Mouse (Mus musculus): Measurements from ENCODE around the gene Ccdc85a.
"Not testable (repeated sequence)": the region's sequence is repeated elsewhere in the genome, so short reads cannot be mapped to it uniquely, and the experiment has no call there.

DNA sequence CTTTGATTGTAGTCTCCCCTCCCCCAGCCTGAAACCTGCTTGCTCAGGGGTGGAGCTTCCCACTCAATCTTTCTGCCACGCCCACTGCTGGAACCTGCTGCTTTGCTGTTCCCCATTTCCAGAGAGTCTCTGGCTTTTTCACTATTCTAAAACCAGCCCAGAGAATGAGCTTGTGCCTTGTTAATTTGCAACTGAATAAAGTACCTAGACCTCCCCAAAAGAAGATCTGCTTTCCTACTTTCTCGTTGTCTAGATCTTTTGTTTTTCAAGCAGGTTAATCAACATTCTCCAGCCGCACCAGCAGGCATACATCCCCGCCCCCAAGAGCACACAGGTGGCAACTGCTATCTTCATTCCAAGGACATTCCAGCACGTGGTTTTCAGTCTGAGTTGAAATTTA lies 212.7 kb downstream of the Ccdc85a start:
- not testable (repeated sequence) for TF ChIP-seq POLR2A (IDR thresholded peaks at IDR 0.05; ENCODE audit: low read depth, low read length); CTCF (conservative IDR thresholded peaks at IDR 0.05; ENCODE audit: insufficient read depth, insufficient read length, low read depth, low read length)

Measured in kidney, adult 2 months (tissue).